Mouse (Mus musculus) gastrocnemius, postnatal 4 days (tissue): Measurements from ENCODE around the gene Agpat4. TPM values are rescaled to one million over a fixed set of nuclear protein-coding genes. Genes with fewer than 3 reads are reported as not detected.

Experiments
- DNase-seq, 2 experiments: peaks; one replicate each; pipeline ENCODE4 v3.0.0; 2021 to 2022; ENCODE audit warnings: low spot score in 2 of 2, mixed read lengths in 2 of 2
- long read RNA-seq, 2 experiments: library from polyadenylated mRNA; stranded (forward); transcript quantifications; one replicate each; pipeline ENCODE4 v2.0.0; 2021
- total RNA-seq, 2 experiments: library from RNA; stranded (reverse); gene quantifications; 2 replicates each; pipeline ENCODE4 v1.2.3; 2021

The Agpat4 gene
- 10 to 100 TPM; 11.2 to 13.5 TPM for total RNA-seq
- long read RNA-seq, experiment 1, transcript Agpat4-201 (9 exons, 1,915 nt), result major isoform, 22 of 28 reads
- long read RNA-seq, experiment 1, partial matches to known transcripts, result 1 of 28 reads
- long read RNA-seq, experiment 1, other reads (novel, unspliced or antisense), result 5 of 28 reads
- long read RNA-seq, experiment 2, transcript Agpat4-201 (9 exons, 1,915 nt), result major isoform, 18 of 21 reads
- long read RNA-seq, experiment 2, partial matches to known transcripts, result 1 of 21 reads
- long read RNA-seq, experiment 2, other reads (novel, unspliced or antisense), result 2 of 21 reads

- DNase-seq, result peak; percentile 25 to 43
Measured at GRCm38 (mm10) chr17:12118561-12118925, at the start of gene Agpat4. Gene Agpat4, plus strand, starts transcription at chr17:12118704.

- no peak for DNase-seq
Measured at GRCm38 (mm10) chr17:12076816-12077215, 41.7 kb upstream of the Agpat4 start.

GRCm38 (mm10) chr17:12080656-12081495 is 37.6 kb upstream of the Agpat4 start:
- DNase-seq, result no peak

DNA sequence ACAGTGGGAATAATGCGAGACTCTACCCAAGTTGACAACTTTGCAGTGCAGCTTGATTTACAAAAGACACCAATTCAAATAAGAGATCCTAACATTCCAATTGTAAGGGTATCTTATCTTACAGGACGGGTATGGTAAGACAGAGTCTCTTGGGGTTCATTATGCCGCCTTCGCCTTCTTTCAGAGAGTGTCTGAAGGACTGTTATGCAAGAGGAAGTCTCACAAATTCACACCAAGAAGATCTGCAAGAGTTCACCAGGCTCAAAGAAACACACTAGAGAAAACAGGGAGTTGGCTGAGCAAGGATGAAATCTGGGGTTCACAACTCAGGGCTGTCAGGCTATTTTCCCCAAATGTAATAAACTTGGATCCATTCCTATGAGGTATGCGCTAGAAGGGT is 36.3 kb upstream of the Agpat4 start:
- no peak for DNase-seq

- DNase-seq, result no peak
Measured at GRCm38 (mm10) chr17:12090261-12090927, 28.1 kb upstream of the Agpat4 start.

DNA sequence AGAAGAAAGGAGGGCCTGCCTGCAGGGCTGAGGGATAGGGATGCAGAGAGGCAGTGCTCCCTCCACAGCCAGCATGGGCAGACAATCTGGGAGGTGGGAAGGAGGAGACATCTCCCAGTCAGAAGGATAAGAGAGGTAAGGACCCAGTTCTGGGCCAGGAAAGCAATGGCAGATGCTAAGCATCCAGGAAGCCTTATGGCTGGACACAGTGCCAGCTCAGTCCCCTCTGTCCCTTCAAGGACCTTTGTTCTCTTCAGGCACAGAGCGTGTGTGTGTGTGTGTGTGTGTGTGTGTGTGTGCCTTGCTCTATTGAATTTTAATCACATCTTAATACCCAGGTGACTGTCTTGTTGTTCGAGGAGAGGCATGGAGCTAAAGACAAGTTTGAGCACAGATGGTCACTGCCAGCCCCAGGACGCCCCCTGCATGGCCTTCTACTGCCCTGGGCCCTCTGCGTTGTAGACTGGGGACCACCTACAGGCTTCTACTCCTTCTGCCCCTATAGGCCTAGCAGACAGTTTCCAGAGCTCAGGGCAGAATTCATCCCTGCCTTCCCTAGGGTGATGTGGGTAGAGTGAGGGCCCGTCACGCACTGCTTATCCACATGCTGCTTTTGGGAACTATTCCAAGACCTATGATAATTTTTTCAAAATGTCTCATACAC is 25.5 kb upstream of the Agpat4 start:
- no peak for DNase-seq

DNA sequence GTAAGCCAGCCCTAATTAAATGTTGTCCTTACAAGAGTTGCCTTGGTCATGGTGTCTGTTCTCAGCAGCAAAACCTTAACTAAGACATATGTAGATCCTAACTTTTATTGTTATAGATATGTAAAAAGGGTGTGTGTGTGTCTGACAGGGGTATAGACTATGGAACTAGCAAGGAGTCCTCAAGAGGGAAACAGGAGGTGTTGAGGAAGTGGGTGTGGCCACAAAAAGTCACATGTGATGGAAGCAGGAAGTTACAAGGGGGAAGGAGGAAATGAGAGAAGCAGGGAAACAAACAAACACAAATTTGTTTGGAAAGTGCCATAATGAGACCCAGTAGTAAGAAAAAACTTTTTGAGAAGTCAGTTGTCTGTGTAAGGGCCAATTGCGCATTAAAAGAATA is 24.5 kb upstream of the Agpat4 start:
- DNase-seq, result no peak

GRCm38 (mm10) chr17:12094827-12095590 is 23.5 kb upstream of the Agpat4 start:
- DNase-seq, result no peak

- no peak for DNase-seq
Measured at GRCm38 (mm10) chr17:12099415-12099814, 19.1 kb upstream of the Agpat4 start.

GRCm38 (mm10) chr17:12102326-12102725 is 16.2 kb upstream of the Agpat4 start:
- no peak for DNase-seq

GRCm38 (mm10) chr17:12103781-12104180 is 14.7 kb upstream of the Agpat4 start:
- no peak for DNase-seq

- DNase-seq, result no peak
Measured at GRCm38 (mm10) chr17:12104245-12104644, 14.3 kb upstream of the Agpat4 start.

- no peak for DNase-seq
Measured at GRCm38 (mm10) chr17:12104690-12105089, 13.8 kb upstream of the Agpat4 start.

DNA sequence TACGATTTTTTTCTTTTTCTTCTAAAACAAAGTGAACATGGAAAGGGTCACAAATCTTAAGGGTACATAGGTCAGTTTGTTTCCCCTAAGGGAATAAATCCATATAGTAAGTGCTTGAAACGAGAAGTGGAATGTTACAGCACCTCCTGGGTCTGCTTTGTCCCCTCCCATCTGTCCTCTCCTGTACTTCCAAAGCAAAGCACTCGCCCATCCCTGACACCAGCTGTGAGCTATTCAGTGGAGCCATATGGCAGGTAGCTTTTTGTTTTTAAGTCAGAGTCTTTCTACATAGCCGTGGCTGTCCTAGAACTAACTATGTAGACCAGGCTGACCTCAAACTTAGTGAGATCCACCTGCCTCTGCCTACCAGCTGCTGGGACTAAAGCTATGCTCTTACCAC is 12.2 kb upstream of the Agpat4 start:
- no peak for DNase-seq

- no peak for DNase-seq
Measured at GRCm38 (mm10) chr17:12113626-12114025, 4.9 kb upstream of the Agpat4 start.

- DNase-seq, result no peak
Measured at GRCm38 (mm10) chr17:12115086-12115485, 3.4 kb upstream of the Agpat4 start.

GRCm38 (mm10) chr17:12118131-12118530 is 373 bp upstream of the Agpat4 start:
- DNase-seq, result no peak

- peak; percentile 24 to 65 for DNase-seq
Measured at GRCm38 (mm10) chr17:12118926-12119641, 580 bp downstream of the Agpat4 start.

DNA sequence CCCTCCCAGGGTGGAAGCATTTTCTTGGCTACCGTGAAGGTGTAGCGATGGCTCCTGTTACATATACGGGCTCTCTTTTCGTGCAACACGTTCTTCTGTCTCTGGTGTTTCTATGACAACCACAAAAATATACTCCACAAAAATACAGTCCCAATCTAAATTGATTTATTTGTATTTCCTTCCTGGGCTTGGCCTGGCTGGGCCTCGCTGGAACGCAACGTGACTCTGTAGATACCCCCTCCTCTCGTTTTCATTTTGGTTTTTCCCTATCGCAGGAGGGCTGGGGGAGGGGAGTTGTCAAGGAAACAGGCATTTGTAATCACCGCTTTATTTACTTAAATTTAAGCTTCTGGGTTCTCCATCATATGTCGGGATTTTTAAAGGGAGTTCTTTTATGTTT is 1.2 kb downstream of the Agpat4 start:
- peak in 1 of 2 experiments; percentile 38 for DNase-seq

- no peak for DNase-seq
Measured at GRCm38 (mm10) chr17:12120268-12120667, 1.8 kb downstream of the Agpat4 start.
